ENCODE assay signal across 8 mouse cellular contexts in the genomic region with DNA sequence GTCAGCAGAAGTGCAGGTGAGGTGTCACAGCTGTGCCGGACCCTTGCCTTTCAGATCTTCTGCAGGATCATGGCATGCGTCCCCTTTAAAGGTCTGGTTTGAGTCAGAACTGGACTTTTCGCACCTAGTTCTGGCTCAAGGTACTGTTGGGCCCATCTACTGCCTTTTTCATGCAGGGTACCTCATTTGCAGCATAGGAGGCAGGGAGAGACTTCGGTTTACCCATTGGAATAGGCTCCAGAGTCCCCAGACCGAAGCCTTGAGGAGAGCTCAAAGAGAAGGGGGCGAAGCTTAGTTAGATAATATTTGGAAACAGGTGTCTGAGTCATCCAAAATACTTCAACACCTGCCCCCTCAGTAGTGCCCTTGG. TPM values are rescaled to one million over a fixed set of nuclear protein-coding genes. Genes with fewer than 3 reads are reported as not detected.
A peak's percentile ranks its signal among the peaks of the same experiment; 100 is the strongest.
DNase-seq lines count a peak whose midpoint lies in the region; ATAC-seq and TF ChIP-seq lines count a peak whose summit lies in the region.

No protein-coding gene starts in this region.

- intact Hi-C loops in gastrocnemius, postnatal 36 days (cut with DNase I), result loop anchor here (1.0 kb wide), 1 partner anchor 153 kb away; no protein-coding TSS in a partner anchor

- no peak for TF ChIP-seq CTCF in small intestine, adult 2 months (IDR thresholded peaks at IDR 0.05; ENCODE audit: extremely low read depth, insufficient read length, insufficient replicate concordance, low read depth, low read length)

- H3K4me1 ChIP-seq in megakaryocyte, embryonic 14.5 days, result peaks cover 73% of the 10 kb centered on the region
- peaks cover 6% of the 10 kb centered on the region; the same call in 1 of the 2 replicates for H3K4me1 ChIP-seq in limb, embryonic 12.5 days (replicated peaks)
- no peaks in the 10 kb centered on the region for H3K4me1 ChIP-seq in small intestine, adult 2 months (ENCODE audit: control insufficient read depth, insufficient read depth, insufficient read length, low read length)

- H3K9ac ChIP-seq in limb, embryonic 12.5 days (replicated peaks), result peak overlapping the region; percentile 57; the same call in 1 of the 2 replicates

- WGBS in limb, embryonic 12.5 days, result 23% methylated on average over 6 of the region's 6 CpGs
- WGBS in small intestine, adult 2 months, result 12% methylated on average over 6 of the region's 6 CpGs

- peak overlapping the region; percentile 71 for H3K4me2 ChIP-seq in limb, embryonic 12.5 days

- H3K9me3 ChIP-seq in megakaryocyte, embryonic 14.5 days, result no peaks in the 10 kb centered on the region
- H3K9me3 ChIP-seq in limb, embryonic 12.5 days, result no peaks in the 10 kb centered on the region

- DNase-seq in gastrocnemius, postnatal 36 days, result no peak
- DNase-seq in cerebellum, adult 18-20 months, result no peak
- no peak for DNase-seq in adrenal gland, adult 18-20 months (ENCODE audit: low spot score in 2 of 2)

- H3K27ac ChIP-seq in limb, embryonic 12.5 days, result no peak overlapping the region
- H3K27ac ChIP-seq in small intestine, adult 2 months (ENCODE audit: insufficient read depth, low read depth, low read length), result peak overlapping the region; percentile 69

- peaks cover 36% of the 10 kb centered on the region for H3K36me3 ChIP-seq in megakaryocyte, embryonic 14.5 days (replicated peaks; ENCODE audit: low read length)
- no peaks in the 10 kb centered on the region for H3K36me3 ChIP-seq in limb, embryonic 12.5 days
- 0 out of 2 replicates have a peak, but pooled peaks cover 1% of the 10 kb centered on the region for H3K36me3 ChIP-seq in small intestine, adult 2 months (ENCODE audit: control insufficient read depth, insufficient read depth, low read length)

- no peak for TF ChIP-seq POLR2A in small intestine, adult 2 months (IDR thresholded peaks at IDR 0.05; ENCODE audit: low read depth, low read length)

- H3K27me3 ChIP-seq in megakaryocyte, embryonic 14.5 days (replicated peaks), result no peaks in the 10 kb centered on the region
- H3K27me3 ChIP-seq in limb, embryonic 12.5 days, result 0 out of 2 replicates have a peak, but pooled peaks cover 8% of the 10 kb centered on the region
- no peaks in the 10 kb centered on the region for H3K27me3 ChIP-seq in small intestine, adult 2 months (ENCODE audit: control insufficient read depth, insufficient read depth, low read length)

- ATAC-seq in megakaryocyte, adult 5-6 weeks (ENCODE audit: poor library complexity, severe bottlenecking), result no peak
- peak; percentile 22; the same call in 1 of the 2 replicates for ATAC-seq in erythroid progenitor cell, adult 5-6 weeks (replicated peaks; ENCODE audit: low FRiP score, poor library complexity, severe bottlenecking)
- ATAC-seq in limb, embryonic 12.5 days (ENCODE audit: insufficient number of reproducible peaks, insufficient read depth, low FRiP score, low TSS enrichment, low read depth), result no peak; the same call in 1 of the 2 replicates

- peak overlapping the region; percentile 91 for H3K4me3 ChIP-seq in megakaryocyte, embryonic 14.5 days (replicated peaks)
- peak overlapping the region; percentile 65 for H3K4me3 ChIP-seq in limb, embryonic 12.5 days (replicated peaks)
- peak overlapping the region; percentile 83 for H3K4me3 ChIP-seq in small intestine, adult 2 months (ENCODE audit: low read depth, low read length)

RNA-seq across cellular contexts. Expression of a gene that starts 0.4 kb away (rescaled TPM):
- polyA plus RNA-seq in megakaryocyte, embryonic 14.5 days (2012; ENCODE audit: insufficient read depth, low replicate concordance), result 1.8 TPM in 1 of 2 replicates, not detected in the other
- 2.3 and 2.7 TPM in 2 replicates for total RNA-seq in megakaryocyte, adult 5-6 weeks (2015)
- total RNA-seq in megakaryocyte, adult 5-6 weeks (2017), result 3.6 TPM in 1 of 2 replicates, not detected in the other
- not detected in 2 replicates for total RNA-seq in erythroid progenitor cell, adult 5-6 weeks (2015; ENCODE audit: low replicate concordance)
- 11.6 TPM in 1 of 2 replicates, not detected in the other for total RNA-seq in erythroid progenitor cell, adult 5-6 weeks (2017; ENCODE audit: low replicate concordance)
- 6.0 and 6.1 TPM in 2 replicates for polyA plus RNA-seq in limb, embryonic 12.5 days (2016; fragmentation: Nextera tagmentation; extraction: Ambion mirVana)
- polyA plus RNA-seq in small intestine, adult 2 months (2012; rRNA removed), result 0.39 and 0.42 TPM in 2 replicates
- 1 to 10 TPM; 2.6 to 3.2 TPM for total RNA-seq in gastrocnemius, postnatal 36 days (2021)
- total RNA-seq in adrenal gland, adult 18-20 months (2021), result 1 to 10 TPM; 3.3 to 4.4 TPM

RNA-seq across cellular contexts. Expression of a gene that starts 43.2 kb away (rescaled TPM):
- 34.5 and 61.7 TPM in 2 replicates for polyA plus RNA-seq in megakaryocyte, embryonic 14.5 days (2012; ENCODE audit: insufficient read depth, low replicate concordance)
- 10.7 and 14.9 TPM in 2 replicates for total RNA-seq in megakaryocyte, adult 5-6 weeks (2015)
- total RNA-seq in megakaryocyte, adult 5-6 weeks (2017), result 12.8 and 18.6 TPM in 2 replicates
- total RNA-seq in erythroid progenitor cell, adult 5-6 weeks (2015; ENCODE audit: low replicate concordance), result 16.9 and 30.6 TPM in 2 replicates
- 19.5 and 25.8 TPM in 2 replicates for total RNA-seq in erythroid progenitor cell, adult 5-6 weeks (2017; ENCODE audit: low replicate concordance)
- 138 and 145 TPM in 2 replicates for polyA plus RNA-seq in limb, embryonic 12.5 days (2016; fragmentation: Nextera tagmentation; extraction: Ambion mirVana)
- polyA plus RNA-seq in small intestine, adult 2 months (2012; rRNA removed), result 22.4 and 45.1 TPM in 2 replicates
- total RNA-seq in gastrocnemius, postnatal 36 days (2021), result 10 to 100 TPM; 27.7 to 32.7 TPM
- 10 to 100 TPM; 68.4 to 76.1 TPM for total RNA-seq in adrenal gland, adult 18-20 months (2021)

RNA-seq across cellular contexts. Expression of a gene that starts 55.1 kb away (rescaled TPM):
- polyA plus RNA-seq in megakaryocyte, embryonic 14.5 days (2012; ENCODE audit: insufficient read depth, low replicate concordance), result not detected in 2 replicates
- total RNA-seq in megakaryocyte, adult 5-6 weeks (2015), result not detected in 2 replicates
- total RNA-seq in megakaryocyte, adult 5-6 weeks (2017), result not detected in 2 replicates
- not detected in 2 replicates for total RNA-seq in erythroid progenitor cell, adult 5-6 weeks (2015; ENCODE audit: low replicate concordance)
- total RNA-seq in erythroid progenitor cell, adult 5-6 weeks (2017; ENCODE audit: low replicate concordance), result not detected in 2 replicates
- polyA plus RNA-seq in limb, embryonic 12.5 days (2016; fragmentation: Nextera tagmentation; extraction: Ambion mirVana), result 0.61 and 4.9 TPM in 2 replicates
- not detected in 2 replicates for polyA plus RNA-seq in small intestine, adult 2 months (2012; rRNA removed)
- total RNA-seq in gastrocnemius, postnatal 36 days (2021), result not detected
- not detected for total RNA-seq in adrenal gland, adult 18-20 months (2021)

RNA-seq across cellular contexts. Expression of a gene that starts 58.4 kb away (rescaled TPM):
- polyA plus RNA-seq in megakaryocyte, embryonic 14.5 days (2012; ENCODE audit: insufficient read depth, low replicate concordance), result 0.40 TPM in 1 of 2 replicates, not detected in the other
- total RNA-seq in megakaryocyte, adult 5-6 weeks (2015), result 10.2 and 10.9 TPM in 2 replicates
- total RNA-seq in megakaryocyte, adult 5-6 weeks (2017), result 9.1 and 9.8 TPM in 2 replicates
- total RNA-seq in erythroid progenitor cell, adult 5-6 weeks (2015; ENCODE audit: low replicate concordance), result 2.2 and 2.5 TPM in 2 replicates
- total RNA-seq in erythroid progenitor cell, adult 5-6 weeks (2017; ENCODE audit: low replicate concordance), result 3.6 and 5.9 TPM in 2 replicates
- 4.5 and 5.0 TPM in 2 replicates for polyA plus RNA-seq in limb, embryonic 12.5 days (2016; fragmentation: Nextera tagmentation; extraction: Ambion mirVana)
- 2.7 and 8.0 TPM in 2 replicates for polyA plus RNA-seq in small intestine, adult 2 months (2012; rRNA removed)
- total RNA-seq in gastrocnemius, postnatal 36 days (2021), result 1 to 10 TPM; 3.5 TPM
- total RNA-seq in adrenal gland, adult 18-20 months (2021), result 10 to 100 TPM; 16.2 to 17.7 TPM
